ENCODE assay signal across 15 mouse cellular contexts in the genomic region with DNA sequence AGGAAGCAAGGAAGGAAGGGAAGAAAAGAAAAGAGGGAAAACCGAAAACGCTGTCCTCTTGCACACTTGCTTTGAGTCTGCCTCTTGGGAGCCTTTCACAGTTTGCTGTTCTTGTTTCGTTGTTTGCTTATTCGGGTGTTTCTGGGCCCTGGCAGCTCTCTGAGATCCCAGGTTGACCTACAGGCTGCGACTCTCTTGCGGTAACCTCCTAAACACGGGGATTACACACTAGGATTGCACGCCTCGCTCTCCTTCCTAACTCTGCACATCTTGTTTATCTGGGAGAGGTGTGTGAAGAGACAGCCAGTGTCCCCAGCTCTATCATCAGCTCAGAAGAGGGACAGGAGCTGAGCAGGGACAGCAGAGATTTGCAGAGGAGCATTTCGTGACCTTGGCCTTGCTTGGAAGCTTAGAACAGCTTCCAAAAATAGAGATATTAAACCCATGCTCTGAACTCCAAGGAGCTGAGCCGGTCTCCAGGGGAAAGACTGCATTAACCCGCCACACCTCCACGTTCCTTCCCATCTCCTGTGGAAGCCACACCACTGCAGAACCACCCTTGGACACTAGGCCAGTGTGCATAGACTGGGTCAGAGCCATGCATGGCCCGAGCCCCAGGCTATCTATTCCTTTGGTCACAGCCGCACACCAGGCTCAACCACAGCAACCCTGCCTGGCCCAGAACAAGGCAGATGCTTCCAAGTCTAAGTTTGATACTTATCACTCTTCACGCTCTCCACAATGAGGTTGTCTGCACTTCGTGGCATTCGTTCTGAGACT. TPM values are rescaled to one million over a fixed set of nuclear protein-coding genes. Genes with fewer than 3 reads are reported as not detected.
DNase-seq lines count a peak whose midpoint lies in the region; ATAC-seq and TF ChIP-seq lines count a peak whose summit lies in the region.
"Had no signal": no experiment of that assay in that cellular context is flagged by ENCODE, and none has a peak within 500 bp of the region (broad histone marks: within the 10 kb centered on the region; RNA-seq: fewer than 3 reads in every experiment).

No protein-coding gene starts in this region.

- no peak; the same call in 1 of the 2 replicates for ATAC-seq in liver, embryonic 12.5 days
- ATAC-seq in heart, postnatal 0 days (ENCODE audit: insufficient read depth, low read depth) = peak; percentile 44; the same call in 1 of the 2 replicates
- ATAC-seq: intestine, embryonic 15.5 days had no signal

- H3K27ac ChIP-seq in liver, adult 2 months (replicated peaks; ENCODE audit: insufficient read depth, low read depth, low read length) = 0 out of 2 replicates have a peak overlapping the region, but pooled peaks have one; percentile 22
- H3K27ac ChIP-seq in liver, embryonic 12.5 days = no peak overlapping the region
- H3K27ac ChIP-seq in heart, postnatal 0 days (ENCODE audit: low read depth) = peak overlapping the region; percentile 56
- H3K27ac ChIP-seq in forebrain, embryonic 10.5 days = no peak overlapping the region
- H3K27ac ChIP-seq: embryonic facial prominence, embryonic 13.5 days; hindbrain, embryonic 13.5 days; intestine, embryonic 15.5 days; layer of hippocampus, adult 2 months; lung, embryonic 15.5 days; neural tube, embryonic 12.5 days had no signal

- intact Hi-C loops in gastrocnemius, postnatal 14 days (cut with DNase I; ENCODE audit: low total_unique reads) = no loop called here

- no peak overlapping the region for H3K4me3 ChIP-seq in liver, adult 2 months (ENCODE audit: insufficient read depth, low read depth, low read length)
- H3K4me3 ChIP-seq in liver, embryonic 12.5 days = no peak overlapping the region
- H3K4me3 ChIP-seq in heart, postnatal 0 days (ENCODE audit: low read depth, low read length) = no peak overlapping the region
- H3K4me3 ChIP-seq in forebrain, embryonic 10.5 days = no peak overlapping the region
- H3K4me3 ChIP-seq: embryonic facial prominence, embryonic 13.5 days; hindbrain, embryonic 13.5 days; intestine, embryonic 15.5 days; layer of hippocampus, adult 2 months; lung, embryonic 15.5 days; neural tube, embryonic 12.5 days had no signal

- no peaks in the 10 kb centered on the region for H3K79me2 ChIP-seq in liver, adult 2 months (ENCODE audit: control insufficient read depth, insufficient read depth, low read length)

- H3K4me1 ChIP-seq in liver, adult 2 months (ENCODE audit: control insufficient read depth, insufficient read depth, low read length) = 0 out of 2 replicates have a peak, but pooled peaks cover 2% of the 10 kb centered on the region
- H3K4me1 ChIP-seq in liver, embryonic 12.5 days = peaks cover 22% of the 10 kb centered on the region
- H3K4me1 ChIP-seq in heart, postnatal 0 days (ENCODE audit: control insufficient read depth, insufficient read depth) = peaks cover 24% of the 10 kb centered on the region
- H3K4me1 ChIP-seq in forebrain, embryonic 10.5 days = no peaks in the 10 kb centered on the region
- H3K4me1 ChIP-seq: embryonic facial prominence, embryonic 13.5 days; hindbrain, embryonic 13.5 days; intestine, embryonic 15.5 days; lung, embryonic 15.5 days; neural tube, embryonic 12.5 days had no signal

- no peak overlapping the region for H3K9ac ChIP-seq in liver, adult 2 months (ENCODE audit: low read depth, low read length)
- H3K9ac ChIP-seq in liver, embryonic 12.5 days = no peak overlapping the region
- H3K9ac ChIP-seq in heart, postnatal 0 days (replicated peaks; ENCODE audit: low read depth, low read length) = 0 out of 2 replicates have a peak overlapping the region, but pooled peaks have one; percentile 3
- H3K9ac ChIP-seq: embryonic facial prominence, embryonic 13.5 days; hindbrain, embryonic 13.5 days; intestine, embryonic 15.5 days; lung, embryonic 15.5 days; neural tube, embryonic 12.5 days had no signal

- no peak for TF ChIP-seq CTCF in liver, adult 2 months (IDR thresholded peaks at IDR 0.05; ENCODE audit: low read depth, low read length)
- no peak for TF ChIP-seq CTCF in heart, postnatal 0 days (IDR thresholded peaks at IDR 0.05; ENCODE audit: low read depth)

- no peaks in the 10 kb centered on the region for H3K9me3 ChIP-seq in liver, embryonic 12.5 days (replicated peaks)
- no peaks in the 10 kb centered on the region for H3K9me3 ChIP-seq in heart, postnatal 0 days (replicated peaks; ENCODE audit: control insufficient read depth, low read length)
- no peaks in the 10 kb centered on the region for H3K9me3 ChIP-seq in forebrain, embryonic 10.5 days
- H3K9me3 ChIP-seq: embryonic facial prominence, embryonic 13.5 days; hindbrain, embryonic 13.5 days; intestine, embryonic 15.5 days; lung, embryonic 15.5 days; neural tube, embryonic 12.5 days had no signal

- TF ChIP-seq EP300 in heart, postnatal 0 days (IDR thresholded peaks at IDR 0.05; ENCODE audit: low read depth) = no peak

- TF ChIP-seq POLR2A in liver, adult 2 months (IDR thresholded peaks at IDR 0.05; ENCODE audit: extremely low read depth, insufficient read depth, low read length) = no peak

- 52% methylated on average over 18 of the region's 18 CpGs for WGBS in liver, adult 2 months
- WGBS in liver, embryonic 12.5 days (ENCODE audit: insufficient replicate concordance) = 62% methylated on average over 18 of the region's 18 CpGs
- whole genome bisulfite sequencing in heart, postnatal 0 days = 36% methylated on average over 18 of the region's 18 CpGs
- WGBS in forebrain, embryonic 10.5 days = 88% methylated on average over 18 of the region's 18 CpGs

- no peaks in the 10 kb centered on the region for H3K27me3 ChIP-seq in liver, adult 2 months (ENCODE audit: control insufficient read depth, insufficient read depth, low read length)
- no peaks in the 10 kb centered on the region for H3K27me3 ChIP-seq in liver, embryonic 12.5 days (replicated peaks)
- no peaks in the 10 kb centered on the region for H3K27me3 ChIP-seq in heart, postnatal 0 days (ENCODE audit: control insufficient read depth, insufficient read depth, low read length)
- H3K27me3 ChIP-seq in forebrain, embryonic 10.5 days (ENCODE audit: poor library complexity, severe bottlenecking) = no peaks in the 10 kb centered on the region
- H3K27me3 ChIP-seq: embryonic facial prominence, embryonic 13.5 days; hindbrain, embryonic 13.5 days; intestine, embryonic 15.5 days; lung, embryonic 15.5 days; neural tube, embryonic 12.5 days had no signal

- DNase-seq in gastrocnemius, postnatal 14 days = peak; percentile 27
- DNase-seq in gastrocnemius, postnatal 4 days (ENCODE audit: low spot score in 2 of 2) = no peak
- DNase-seq in liver, adult 2 months (ENCODE audit: extremely low read depth, low read depth, low spot score) = peak; percentile 59
- DNase-seq in adrenal gland, postnatal 36 days = peak; percentile 36 to 61
- DNase-seq in heart, postnatal 0 days (ENCODE audit: low spot score) = peak; percentile 55
- DNase-seq in ovary, adult 18-20 months (ENCODE audit: low spot score) = no peak
- no peak for DNase-seq in forebrain, embryonic 10.5 days (ENCODE audit: extremely low spot score, low spot score)
- DNase-seq: cerebellum, adult 18-20 months had no signal

- no peak overlapping the region for H3K4me2 ChIP-seq in liver, embryonic 12.5 days
- H3K4me2 ChIP-seq in heart, postnatal 0 days (ENCODE audit: low read depth, low read length) = no peak overlapping the region
- H3K4me2 ChIP-seq: embryonic facial prominence, embryonic 13.5 days; hindbrain, embryonic 13.5 days; intestine, embryonic 15.5 days; lung, embryonic 15.5 days; neural tube, embryonic 12.5 days had no signal

- peaks cover 5% of the 10 kb centered on the region; the same call in 1 of the 2 replicates for H3K36me3 ChIP-seq in liver, adult 2 months (ENCODE audit: control insufficient read depth, insufficient read depth, low read length)
- peaks cover 44% of the 10 kb centered on the region for H3K36me3 ChIP-seq in liver, embryonic 12.5 days
- H3K36me3 ChIP-seq in heart, postnatal 0 days (replicated peaks; ENCODE audit: control insufficient read depth, insufficient read depth, low read length) = peaks cover 10% of the 10 kb centered on the region
- H3K36me3 ChIP-seq in forebrain, embryonic 10.5 days (replicated peaks) = peaks cover 62% of the 10 kb centered on the region

RNA-seq across cellular contexts. Expression of gene Grtp1, which starts 19.3 kb away (rescaled TPM):
- 10 to 100 TPM; 10.1 to 12.4 TPM for total RNA-seq in gastrocnemius, postnatal 14 days (2021)
- total RNA-seq in gastrocnemius, postnatal 4 days (2021) = 10 to 100 TPM in 1 of 2 experiments, 1 to 10 TPM in 1; 8.2 to 10.6 TPM
- total RNA-seq in liver, adult 2 months (2014; rRNA removed) = 25.3 and 25.5 TPM in 2 replicates
- 28.3 and 30.3 TPM in 2 replicates for polyA plus RNA-seq in liver, adult 2 months (2012; rRNA removed)
- polyA plus RNA-seq in liver, embryonic 12.5 days (2016; fragmentation: Nextera tagmentation; extraction: Ambion mirVana) = 13.8 and 14.0 TPM in 2 replicates
- total RNA-seq in adrenal gland, postnatal 36 days (2021) = 10 to 100 TPM; 11.7 to 13.6 TPM
- total RNA-seq in heart, postnatal 0 days (2014; rRNA removed; ENCODE audit: low replicate concordance) = 4.4 and 9.9 TPM in 2 replicates
- 10.0 and 11.9 TPM in 2 replicates for polyA plus RNA-seq in heart, postnatal 0 days (2015; fragmentation: Nextera tagmentation; extraction: Ambion mirVana)
- polyA plus RNA-seq in forebrain, embryonic 10.5 days (2016; fragmentation: Nextera tagmentation; extraction: Ambion mirVana) = 19.5 and 21.5 TPM in 2 replicates

RNA-seq across cellular contexts. Expression of gene Lamp1, which starts 22.1 kb away (rescaled TPM):
- total RNA-seq in gastrocnemius, postnatal 14 days (2021) = 100 to 1,000 TPM; 222 to 232 TPM
- total RNA-seq in gastrocnemius, postnatal 4 days (2021) = 100 to 1,000 TPM; 265 to 276 TPM
- total RNA-seq in liver, adult 2 months (2014; rRNA removed) = 381 and 420 TPM in 2 replicates
- 563 and 625 TPM in 2 replicates for polyA plus RNA-seq in liver, adult 2 months (2012; rRNA removed)
- 199 and 203 TPM in 2 replicates for polyA plus RNA-seq in liver, embryonic 12.5 days (2016; fragmentation: Nextera tagmentation; extraction: Ambion mirVana)
- total RNA-seq in adrenal gland, postnatal 36 days (2021) = 100 to 1,000 TPM; 442 to 454 TPM
- 317 and 327 TPM in 2 replicates for total RNA-seq in heart, postnatal 0 days (2014; rRNA removed; ENCODE audit: low replicate concordance)
- polyA plus RNA-seq in heart, postnatal 0 days (2015; fragmentation: Nextera tagmentation; extraction: Ambion mirVana) = 266 and 267 TPM in 2 replicates
- polyA plus RNA-seq in forebrain, embryonic 10.5 days (2016; fragmentation: Nextera tagmentation; extraction: Ambion mirVana) = 182 and 190 TPM in 2 replicates

Comparison
In these comparisons a context has a peak if more than half of its experiments do, and no peak if none do; other contexts are left out.
1. DNase-seq: peak in gastrocnemius, postnatal 14 days (single experiment), liver, adult 2 months (single experiment), adrenal gland, postnatal 36 days (2 of 2) and heart, postnatal 0 days (single experiment); none in gastrocnemius, postnatal 4 days (0 of 2), ovary, adult 18-20 months (single experiment) and forebrain, embryonic 10.5 days (single experiment).
2. H3K27ac ChIP-seq: peak in liver, adult 2 months (single experiment) and heart, postnatal 0 days (single experiment); none in liver, embryonic 12.5 days (single experiment) and forebrain, embryonic 10.5 days (single experiment).